Mouse (Mus musculus): ENCODE data around the gene Tmem125.
"Not testable (repeated sequence)": the region's sequence is repeated elsewhere in the genome, so short reads cannot be mapped to it uniquely, and the experiment has no call there.

Gene Tmem125

DNA sequence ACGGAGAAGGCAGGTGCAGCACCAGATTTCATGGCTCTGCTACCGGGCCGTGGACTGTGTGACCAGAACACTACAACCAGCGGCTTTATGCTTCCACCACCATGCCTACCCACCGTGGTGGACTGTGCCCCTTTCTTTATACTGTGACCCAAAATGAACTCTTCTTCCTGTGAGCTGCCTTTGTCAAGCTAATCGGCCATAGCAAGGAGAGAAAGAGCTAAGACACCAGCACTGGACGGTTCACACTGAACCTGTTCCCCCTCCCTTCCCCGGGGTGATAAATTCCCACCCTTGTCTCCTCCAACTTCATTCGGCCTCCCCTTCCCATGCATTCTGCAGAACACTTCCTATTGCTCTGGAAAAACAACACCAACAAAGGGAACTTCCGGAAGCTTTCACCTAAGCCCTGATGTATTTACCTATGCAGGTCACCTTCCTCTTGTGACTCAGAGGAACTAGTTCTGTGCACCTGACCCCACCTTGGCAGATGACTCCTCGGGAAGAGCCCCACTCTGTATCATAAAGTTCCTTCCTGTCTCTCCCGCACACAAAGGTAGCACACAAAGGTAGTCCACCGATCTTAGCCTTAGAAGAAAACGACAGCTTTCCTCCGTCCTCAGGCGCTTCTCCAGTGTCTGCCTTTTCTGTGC, 26.2 kb downstream of the Tmem125 start:
- Histone ChIP-seq H3K27me3 (ENCODE audit: insufficient read depth, low read length) (peaks cover 41% of the 10 kb centered on the region), H3K9me3 (ENCODE audit: low read length) (no peaks in the 10 kb centered on the region), H3K4me3 (replicated peaks; ENCODE audit: low read length) (peak overlapping the region; percentile 64), H3K4me1 (replicated peaks; ENCODE audit: low read depth, low read length) (peaks cover 52% of the 10 kb centered on the region), H3K36me3 (ENCODE audit: insufficient read depth, low read length) (no peaks in the 10 kb centered on the region)
- TF ChIP-seq NANOG (IDR thresholded peaks at IDR 0.05; ENCODE audit: borderline replicate concordance, low read length) (peak; percentile 57; the same call in 1 of the 2 replicates), CTCF (conservative IDR thresholded peaks at IDR 0.05; ENCODE audit: low read length) (no peak)

DNA sequence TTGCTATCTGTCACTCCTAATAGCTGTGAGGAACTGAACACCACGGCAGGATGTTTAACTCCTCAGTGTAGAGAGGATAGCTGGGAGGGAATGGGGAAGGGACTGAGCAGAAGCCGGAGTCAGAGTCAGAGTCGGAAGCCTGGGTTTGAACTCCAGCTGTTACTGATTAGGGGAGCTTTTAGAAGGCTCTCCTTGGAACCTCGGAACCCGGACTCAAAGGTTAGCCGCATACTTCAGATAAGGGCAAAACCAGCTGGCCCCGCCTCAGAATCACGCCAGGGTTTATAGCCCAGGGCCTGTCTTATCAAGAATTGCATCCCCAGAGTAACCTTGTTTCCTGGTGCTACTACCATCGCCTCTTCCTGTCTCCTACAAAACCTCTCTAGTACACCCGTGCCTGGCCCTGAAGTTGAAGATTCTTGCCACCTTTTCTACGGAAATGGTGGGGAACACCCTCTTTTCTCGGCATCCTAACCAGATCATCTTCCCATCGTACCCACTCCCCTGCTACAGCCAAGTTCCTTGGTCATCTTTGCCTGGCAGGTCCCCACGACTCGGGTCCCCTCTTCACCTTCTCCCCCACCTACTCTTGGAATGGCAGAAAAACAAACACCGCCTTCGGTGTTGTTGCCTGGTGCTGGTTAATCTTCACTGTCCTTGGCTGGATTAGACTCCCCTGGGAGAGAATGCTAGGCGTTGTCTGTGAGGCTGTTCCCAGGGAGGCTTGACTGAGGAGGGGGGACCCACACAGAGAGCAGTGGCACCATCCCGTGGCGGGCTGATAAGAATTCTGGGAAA, 26.9 kb downstream of the Tmem125 start:
- Histone ChIP-seq H3K4me1 (replicated peaks; ENCODE audit: low read depth, low read length) (peaks cover 52% of the 10 kb centered on the region), H3K4me3 (replicated peaks; ENCODE audit: low read length) (peak overlapping the region; percentile 64), H3K36me3 (ENCODE audit: insufficient read depth, low read length) (no peaks in the 10 kb centered on the region), H3K9me3 (ENCODE audit: low read length) (no peaks in the 10 kb centered on the region), H3K27me3 (ENCODE audit: insufficient read depth, low read length) (peaks cover 39% of the 10 kb centered on the region)
- no peak for TF ChIP-seq POU5F1 (IDR thresholded peaks at IDR 0.05; ENCODE audit: borderline replicate concordance, low read length)
- TF ChIP-seq NANOG (IDR thresholded peaks at IDR 0.05; ENCODE audit: borderline replicate concordance, low read length) = no peak
- TF ChIP-seq CTCF (conservative IDR thresholded peaks at IDR 0.05; ENCODE audit: low read length) = no peak

DNA sequence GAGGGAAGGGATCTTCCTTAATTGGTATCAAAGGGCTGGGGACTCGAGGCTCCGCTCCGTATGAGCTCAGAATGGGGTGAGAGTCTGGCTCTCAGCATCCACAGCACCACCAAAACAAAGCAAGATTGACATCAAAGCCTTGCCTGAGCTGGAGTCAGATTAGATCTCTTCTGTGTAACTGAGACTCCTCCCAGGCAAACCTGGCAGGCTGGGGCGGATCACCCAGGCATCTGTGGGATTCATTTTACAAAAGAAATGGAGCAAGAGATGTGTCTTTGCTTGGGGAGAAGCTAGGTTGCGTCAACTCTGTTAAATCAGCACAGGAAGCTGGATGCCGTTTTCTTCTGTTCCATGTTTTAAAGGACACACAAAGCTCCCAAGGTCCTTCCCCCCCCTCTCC, 34.8 kb downstream of the Tmem125 start:
- peaks cover 31% of the 10 kb centered on the region for H3K4me1 ChIP-seq (replicated peaks; ENCODE audit: low read depth, low read length)
- no peaks in the 10 kb centered on the region for H3K36me3 ChIP-seq (ENCODE audit: insufficient read depth, low read length)
- H3K27me3 ChIP-seq (ENCODE audit: insufficient read depth, low read length) = peaks cover 4% of the 10 kb centered on the region; the same call in 1 of the 2 replicates
- H3K4me3 ChIP-seq (replicated peaks; ENCODE audit: low read length) = no peak overlapping the region
- no peaks in the 10 kb centered on the region for H3K9me3 ChIP-seq (ENCODE audit: low read length)
- TF ChIP-seq POU5F1 (IDR thresholded peaks at IDR 0.05; ENCODE audit: borderline replicate concordance, low read length) (no peak), CTCF (conservative IDR thresholded peaks at IDR 0.05; ENCODE audit: low read length) (no peak), NANOG (IDR thresholded peaks at IDR 0.05; ENCODE audit: borderline replicate concordance, low read length) (no peak)

DNA sequence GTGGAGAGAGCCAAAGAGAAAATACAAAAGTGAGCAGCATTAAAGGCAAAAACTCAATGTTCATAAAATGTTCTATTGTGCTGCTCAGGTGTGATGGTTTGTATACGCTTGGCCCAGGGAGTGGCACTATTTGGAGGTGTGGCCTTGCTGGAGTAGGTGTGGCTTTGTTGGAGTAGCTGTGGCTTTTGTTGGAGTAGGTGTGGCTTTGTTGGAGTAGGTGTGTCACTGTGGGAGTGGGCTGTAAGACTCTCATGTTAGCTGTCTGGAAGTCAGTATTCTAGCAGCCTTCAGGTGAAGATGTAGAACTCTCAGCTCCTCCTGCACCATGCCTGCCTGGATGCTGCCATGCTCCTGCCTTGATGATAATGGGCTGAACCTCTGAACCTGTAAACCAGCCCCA, 36.7 kb downstream of the Tmem125 start:
- H3K27me3 ChIP-seq (ENCODE audit: insufficient read depth, low read length); H3K36me3 ChIP-seq (ENCODE audit: insufficient read depth, low read length); H3K4me3 ChIP-seq (replicated peaks; ENCODE audit: low read length); H3K9me3 ChIP-seq (ENCODE audit: low read length): not testable (repeated sequence)
- peaks cover 26% of the 10 kb centered on the region for H3K4me1 ChIP-seq (replicated peaks; ENCODE audit: low read depth, low read length)

DNA sequence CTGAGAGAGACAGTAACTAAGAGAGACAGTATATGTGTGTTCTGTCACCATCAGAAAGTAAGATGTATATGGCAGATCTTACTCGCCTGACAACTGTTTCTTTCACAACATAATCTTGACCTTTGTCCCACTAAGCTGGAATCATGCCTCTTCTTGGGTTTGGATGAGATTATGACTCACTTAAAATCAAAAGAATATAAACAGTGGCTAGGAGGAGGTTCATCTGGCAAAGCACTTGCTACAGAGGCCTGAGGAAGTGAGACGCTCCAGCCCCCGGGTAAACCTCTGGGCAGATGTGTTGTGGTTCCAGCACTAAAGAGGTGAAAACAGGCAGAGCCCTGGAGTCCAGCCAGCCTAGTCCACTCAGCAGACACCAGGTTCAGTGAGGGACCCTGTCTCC, 38.3 kb downstream of the Tmem125 start:
- H3K9me3 ChIP-seq (ENCODE audit: low read length) = no peaks in the 10 kb centered on the region
- H3K4me3 ChIP-seq (replicated peaks; ENCODE audit: low read length) = no peak overlapping the region
- no peak for TF ChIP-seq POU5F1 (IDR thresholded peaks at IDR 0.05; ENCODE audit: borderline replicate concordance, low read length)
- peaks cover 30% of the 10 kb centered on the region for H3K4me1 ChIP-seq (replicated peaks; ENCODE audit: low read depth, low read length)
- no peaks in the 10 kb centered on the region for H3K36me3 ChIP-seq (ENCODE audit: insufficient read depth, low read length)
- H3K27me3 ChIP-seq (ENCODE audit: insufficient read depth, low read length) = no peaks in the 10 kb centered on the region

DNA sequence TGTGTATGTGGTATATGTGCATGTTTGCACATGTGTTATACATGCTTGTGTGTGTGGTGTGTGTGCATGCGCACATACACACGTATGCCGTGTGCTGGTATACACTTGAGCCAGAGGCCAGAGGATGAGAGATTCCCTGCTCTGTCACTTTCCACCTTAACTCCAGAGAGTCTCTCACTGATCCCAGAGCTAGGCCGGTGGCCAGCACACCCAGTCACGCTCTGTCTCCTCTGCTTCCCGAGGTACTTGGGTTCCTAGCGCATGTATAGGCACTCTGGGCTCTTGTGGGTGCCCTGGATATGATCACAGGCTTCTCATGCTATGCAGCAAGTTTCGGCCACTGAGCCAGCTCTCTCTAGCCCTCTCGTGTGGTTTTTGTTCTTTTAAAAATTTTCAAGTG, 43.1 kb downstream of the Tmem125 start:
- peaks cover 16% of the 10 kb centered on the region for H3K4me1 ChIP-seq (replicated peaks; ENCODE audit: low read depth, low read length)
- peaks cover 12% of the 10 kb centered on the region for H3K27me3 ChIP-seq (ENCODE audit: insufficient read depth, low read length)
- no peak overlapping the region for H3K4me3 ChIP-seq (replicated peaks; ENCODE audit: low read length)
- H3K36me3 ChIP-seq (ENCODE audit: insufficient read depth, low read length) = no peaks in the 10 kb centered on the region
- TF ChIP-seq NANOG (IDR thresholded peaks at IDR 0.05; ENCODE audit: borderline replicate concordance, low read length) (no peak), POU5F1 (IDR thresholded peaks at IDR 0.05; ENCODE audit: borderline replicate concordance, low read length) (no peak), CTCF (conservative IDR thresholded peaks at IDR 0.05; ENCODE audit: low read length) (no peak)
- no peaks in the 10 kb centered on the region for H3K9me3 ChIP-seq (ENCODE audit: low read length)

DNA sequence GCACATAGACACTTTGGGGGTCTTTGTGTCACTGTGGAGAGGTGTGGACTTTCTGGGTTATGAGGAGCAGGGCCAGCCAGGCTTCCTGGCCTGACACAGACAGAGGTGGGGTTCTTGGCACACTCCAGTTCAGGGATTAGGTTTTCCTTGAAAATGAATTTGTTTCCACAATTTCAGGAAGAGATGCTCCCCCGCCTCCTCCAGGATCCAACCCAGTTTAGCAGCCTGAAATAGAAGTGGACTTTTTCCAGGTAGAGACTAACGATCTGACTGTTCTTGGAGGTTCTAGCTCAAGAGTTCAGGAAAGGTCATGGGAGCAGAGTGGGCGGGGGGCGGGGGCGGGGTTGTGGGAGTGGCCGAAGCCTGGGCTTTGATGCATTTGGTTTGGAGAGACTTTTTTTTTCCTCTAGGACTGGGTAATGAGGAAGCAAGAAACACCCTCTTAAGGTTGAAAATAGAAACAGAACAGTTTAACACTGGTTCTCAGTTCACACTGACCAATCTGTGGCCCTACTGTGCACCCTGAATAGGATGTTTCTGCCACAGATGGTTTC, 43.6 kb downstream of the Tmem125 start:
- H3K36me3 ChIP-seq (ENCODE audit: insufficient read depth, low read length) = no peaks in the 10 kb centered on the region
- H3K4me3 ChIP-seq (replicated peaks; ENCODE audit: low read length) = no peak overlapping the region
- TF ChIP-seq POU5F1 (IDR thresholded peaks at IDR 0.05; ENCODE audit: borderline replicate concordance, low read length) = no peak
- H3K27me3 ChIP-seq (ENCODE audit: insufficient read depth, low read length) = peaks cover 12% of the 10 kb centered on the region
- no peaks in the 10 kb centered on the region for H3K9me3 ChIP-seq (ENCODE audit: low read length)
- peaks cover 16% of the 10 kb centered on the region for H3K4me1 ChIP-seq (replicated peaks; ENCODE audit: low read depth, low read length)

All from E14TG2a.4 (cell line).